Mouse (Mus musculus): ENCODE measurements around the gene Aox3.

- TF ChIP-seq POLR2A (IDR thresholded peaks at IDR 0.05; ENCODE audit: control insufficient read depth in 1 of 2, insufficient read depth in 1 of 2, low read depth in 1 of 2, low read length in 2 of 2, poor library complexity in 1 of 2): no peak
- TF ChIP-seq ZNF384 (IDR thresholded peaks at IDR 0.05; ENCODE audit: low read depth, low read length): no peak
- TF ChIP-seq ELF1 (IDR thresholded peaks at IDR 0.05; ENCODE audit: low read depth, low read length): no peak
- TF ChIP-seq MYC (IDR thresholded peaks at IDR 0.05; ENCODE audit: low read depth, low read length): no peak
- TF ChIP-seq SMC3 (IDR thresholded peaks at IDR 0.05; ENCODE audit: low read depth, low read length): peak; percentile 39
- TF ChIP-seq TAL1 (IDR thresholded peaks at IDR 0.05; ENCODE audit: low read length): no peak
- no peak for TF ChIP-seq MAX (IDR thresholded peaks at IDR 0.05; ENCODE audit: low read length)
- no peak for TF ChIP-seq ZMIZ1 (IDR thresholded peaks at IDR 0.05; ENCODE audit: low read depth, low read length)
- peak; percentile 15 to 45 (median 35); a peak in 5 of 6 replicates for TF ChIP-seq CTCF (IDR thresholded peaks at IDR 0.05 in 2 of 3, conservative IDR thresholded peaks at IDR 0.05 in 1 of 3; ENCODE audit: control insufficient read depth in 1 of 3, insufficient read depth in 1 of 3, low read depth in 2 of 3, low read length in 3 of 3, poor library complexity in 1 of 3, severe bottlenecking in 1 of 3)
- TF ChIP-seq NRF1 (IDR thresholded peaks at IDR 0.05; ENCODE audit: insufficient read depth, low read depth, low read length, poor library complexity, severe bottlenecking): no peak
- no peak for TF ChIP-seq ZC3H11A (IDR thresholded peaks at IDR 0.05; ENCODE audit: low read depth, low read length)
- TF ChIP-seq EP300 (IDR thresholded peaks at IDR 0.05; ENCODE audit: low read depth in 1 of 2, low read length in 2 of 2): no peak
- TF ChIP-seq MAZ (IDR thresholded peaks at IDR 0.05; ENCODE audit: low read depth, low read length): no peak
Measured at GRCm38 (mm10) chr1:58112880-58113279, at the start of gene Aox3.

Measured in MEL (cell line).